Mouse (Mus musculus) midbrain, embryonic 11.5 days (tissue): ENCODE measurements around the gene Tor1aip1. TPM values are rescaled to one million over a fixed set of nuclear protein-coding genes. Genes with fewer than 3 reads are reported as not detected.

Experiments
- ATAC-seq: fragments of 200-750 bp; cut with Nextera tagmentation; 2 replicates; pipeline ENCODE4 v1.8.0; 2017; ENCODE audit warnings: moderate TSS enrichment, moderate library complexity; ENCODE audit not compliant: low FRiP score
- DNase-seq: peaks from one replicate; pipeline ENCODE4 v3.0.0; 2015; ENCODE audit warnings: low spot score; ENCODE audit errors: missing footprints
- H3K27ac ChIP-seq: fragments of 300-500 bp; sonication (generic); 2 replicates; pipeline ENCODE4 v1.5.1; 2014; ENCODE audit warnings: low read depth, low read length
- H3K27me3 ChIP-seq: fragments of 300-500 bp; sonication (generic); 2 replicates; pipeline ENCODE4 v1.6.1; 2014; ENCODE audit warnings: mild to moderate bottlenecking, low read length, moderate library complexity, mixed read lengths; ENCODE audit not compliant: control insufficient read depth, insufficient read depth
- H3K36me3 ChIP-seq: fragments of 300-500 bp; sonication (generic); 2 replicates; pipeline ENCODE4 v1.6.1; 2014; ENCODE audit warnings: mild to moderate bottlenecking, low read length, moderate library complexity, mixed read lengths; ENCODE audit not compliant: control insufficient read depth, insufficient read depth
- H3K4me1 ChIP-seq: fragments of 300-500 bp; sonication (generic); 2 replicates; pipeline ENCODE4 v1.6.1; 2014; ENCODE audit warnings: low read length; ENCODE audit not compliant: control insufficient read depth, insufficient read depth
- H3K4me2 ChIP-seq: fragments of 300-500 bp; sonication (generic); 2 replicates; pipeline ENCODE4 v1.6.1; 2014; ENCODE audit warnings: mild to moderate bottlenecking, moderate library complexity
- H3K4me3 ChIP-seq: fragments of 300-500 bp; sonication (generic); 2 replicates; pipeline ENCODE4 v1.5.1; 2014; ENCODE audit warnings: low read depth, low read length
- H3K9ac ChIP-seq: fragments of 300-500 bp; sonication (generic); 2 replicates; pipeline ENCODE4 v1.6.1; 2014; ENCODE audit warnings: low read length
- H3K9me3 ChIP-seq: fragments of 300-500 bp; sonication (generic); 2 replicates; pipeline ENCODE4 v1.6.1; 2016; ENCODE audit warnings: low read length; ENCODE audit not compliant: control insufficient read depth
- WGBS: fragments of 180-500 bp; shearing (Covaris S2); extraction: QIAGEN DNeasy Blood & Tissue Kit; methylation state at CpG from one replicate; pipeline ENCODE4 v1.1.7; 2014; 5-methylcytosine and 5-hydroxymethylcytosine counted together
- polyA plus RNA-seq: library from polyadenylated mRNA; unstranded; fragments of >200 nt; fragmentation: Nextera tagmentation; extraction: Ambion mirVana; gene quantifications from 2 replicates; pipeline ENCODE4 v1.2.1, GENCODE M21; 2014

The Tor1aip1 gene
- polyA plus RNA-seq, 1 experiment from 2014 or later = 35.3 TPM

GRCm38 (mm10) chr1:155974931-155975330, 61.3 kb downstream of the Tor1aip1 start:
- H3K27me3 ChIP-seq = no peaks in the 10 kb centered on the region
- 66% methylated on average over 2 of the region's 2 CpGs for WGBS
- H3K9ac ChIP-seq = no peak overlapping the region
- no peak overlapping the region for H3K4me3 ChIP-seq
- no peak overlapping the region for H3K27ac ChIP-seq
- ATAC-seq = no peak
- H3K9me3 ChIP-seq = no peaks in the 10 kb centered on the region
- H3K4me1 ChIP-seq = peaks cover 15% of the 10 kb centered on the region
- no peak overlapping the region for H3K4me2 ChIP-seq
- DNase-seq = no peak
- H3K36me3 ChIP-seq = no peaks in the 10 kb centered on the region

GRCm38 (mm10) chr1:155973719-155974379, 62.4 kb downstream of the Tor1aip1 start:
- Histone ChIP-seq H3K36me3 (no peaks in the 10 kb centered on the region), H3K4me2 (peak overlapping the region; percentile 56), H3K9ac (peak overlapping the region; percentile 76), H3K4me1 (peaks cover 15% of the 10 kb centered on the region), H3K27me3 (no peaks in the 10 kb centered on the region), H3K9me3 (no peaks in the 10 kb centered on the region), H3K27ac (peak overlapping the region; percentile 78), H3K4me3 (peak overlapping the region; percentile 96)
- ATAC-seq (peak; percentile 12; the same call in 1 of the 2 replicates), DNase-seq (no peak)
- WGBS = 7% methylated on average over 19 of the region's 19 CpGs

GRCm38 (mm10) chr1:155973068-155973718, 63.1 kb downstream of the Tor1aip1 start, which contains the start of gene Cep350:
Cep350 (minus strand) TSS chr1:155973255.
- Histone ChIP-seq H3K4me3 (peak within 1 kb of the TSS; percentile 96), H3K9ac (peak within 1 kb of the TSS; percentile 99), H3K9me3 (no peaks in the 10 kb centered on the region), H3K36me3 (no peaks in the 10 kb centered on the region), H3K27me3 (no peaks in the 10 kb centered on the region), H3K4me2 (peak within 1 kb of the TSS; percentile 81), H3K27ac (peak within 1 kb of the TSS; percentile 87), H3K4me1 (peaks cover 15% of the 10 kb centered on the region)
- peak; percentile 98 for DNase-seq
- under 1% methylated on average over 54 of the region's 57 CpGs for WGBS
- ATAC-seq = peak; percentile 99

GRCm38 (mm10) chr1:155972146-155973067, 63.9 kb downstream of the Tor1aip1 start:
- 2% methylated on average over 49 of the region's 51 CpGs for WGBS
- peak overlapping the region; percentile 81 for H3K4me2 ChIP-seq
- peak overlapping the region; percentile 96 for H3K4me3 ChIP-seq
- no peaks in the 10 kb centered on the region for H3K27me3 ChIP-seq
- ATAC-seq (peak; percentile 78), DNase-seq (no peak)
- H3K36me3 ChIP-seq = no peaks in the 10 kb centered on the region
- H3K9me3 ChIP-seq = no peaks in the 10 kb centered on the region
- H3K4me1 ChIP-seq = peaks cover 15% of the 10 kb centered on the region
- peak overlapping the region; percentile 99 for H3K9ac ChIP-seq
- peak overlapping the region; percentile 87 for H3K27ac ChIP-seq

Other genes with a start within 250 kb of the Tor1aip1 start
- gene Qsox1, start 223.6 kb downstream of the Tor1aip1 start, polyA plus RNA-seq = 6.6 and 6.8 TPM in 2 replicates
- gene Cep350, start 63.2 kb downstream of the Tor1aip1 start, polyA plus RNA-seq = 6.7 and 6.9 TPM in 2 replicates
- 115 and 131 TPM in 2 replicates for gene Tor1aip2, start 1.1 kb downstream of the Tor1aip1 start, polyA plus RNA-seq
- 5.8 and 6.8 TPM in 2 replicates for gene Fam163a, start 168.5 kb upstream of the Tor1aip1 start, polyA plus RNA-seq